Mouse (Mus musculus) ES-E14 (cell line): ENCODE results near the gene Fadd. TPM values are rescaled to one million over a fixed set of nuclear protein-coding genes. Genes with fewer than 3 reads are reported as not detected.

Source experiments
- DNase-seq: peaks from one replicate; pipeline ENCODE4 v3.0.0-alpha.2; 2013; ENCODE audit warnings: low read depth, low spot score
- H3K27ac ChIP-seq: 2 replicates; pipeline ENCODE4 v1.5.1; 2012; ENCODE audit warnings: low read depth, mild to moderate bottlenecking, low read length, moderate library complexity, mixed read lengths; ENCODE audit not compliant: poor library complexity, insufficient read depth, severe bottlenecking
- H3K36me3 ChIP-seq: 2 replicates; pipeline ENCODE4 v1.6.1; 2012; ENCODE audit warnings: mild to moderate bottlenecking, low read length, moderate library complexity, mixed read lengths; ENCODE audit not compliant: control insufficient read depth, poor library complexity, insufficient read depth, severe bottlenecking
- H3K4me1 ChIP-seq, 2 experiments: fragments of 150-350 bp in 1 of 2; sonication (generic) in 1 of 2; 2 replicates each; pipeline ENCODE4 v1.6.1; 2012; ENCODE audit warnings: low read length in 2 of 2, mild to moderate bottlenecking in 1 of 2, mixed read lengths in 1 of 2; ENCODE audit not compliant: control insufficient read depth in 2 of 2, insufficient read depth in 2 of 2, poor library complexity in 1 of 2
- H3K4me3 ChIP-seq, 2 experiments: fragments of 150-350 bp in 1 of 2; sonication (generic) in 1 of 2; 2 replicates each; pipeline ENCODE4 v1.5.1; 2012; ENCODE audit warnings: low read length in 2 of 2, low read depth in 1 of 2, mild to moderate bottlenecking in 1 of 2, mixed read lengths in 1 of 2; ENCODE audit not compliant: insufficient read depth in 1 of 2, poor library complexity in 1 of 2, severe bottlenecking in 1 of 2
- H3K9ac ChIP-seq: 2 replicates; pipeline ENCODE4 v1.6.1; 2012; ENCODE audit warnings: low read depth, mild to moderate bottlenecking, low read length, mixed read lengths; ENCODE audit not compliant: poor library complexity, insufficient read depth, severe bottlenecking
- H3K9me3 ChIP-seq: fragments of 150-350 bp; sonication (generic); 2 replicates; pipeline ENCODE4 v1.6.1; 2012; ENCODE audit warnings: low read depth, mild to moderate bottlenecking, low read length; ENCODE audit not compliant: control insufficient read depth, insufficient read depth
- CHD2 ChIP-seq: IDR thresholded peaks from 2 replicates; pipeline ENCODE4 v1.6.1; 2014; ENCODE audit warnings: mild to moderate bottlenecking, low read depth, low read length, inconsistent platforms
- HCFC1 ChIP-seq: IDR thresholded peaks from 2 replicates; pipeline ENCODE4 v1.6.1; 2012; ENCODE audit warnings: low read length, inconsistent platforms, borderline replicate concordance; ENCODE audit not compliant: insufficient read depth
- MAFK ChIP-seq: IDR thresholded peaks from 2 replicates; pipeline ENCODE4 v1.6.1; 2014; ENCODE audit warnings: mild to moderate bottlenecking, low read depth, low read length, inconsistent platforms; ENCODE audit not compliant: insufficient read depth
- ZC3H11A ChIP-seq: IDR thresholded peaks from 2 replicates; pipeline ENCODE4 v1.6.1; 2012; ENCODE audit warnings: low read depth, mild to moderate bottlenecking, inconsistent platforms, low read length, borderline replicate concordance
- ZNF384 ChIP-seq: IDR thresholded peaks from 2 replicates; pipeline ENCODE4 v1.6.1; 2012; ENCODE audit warnings: low read depth, low read length, inconsistent platforms
- in situ Hi-C, 2 experiments: fragments of 600-800 bp; cut with MboI; formaldehyde crosslinking; loops; one replicate each; pipeline ENCODE4 v1.15.1; 2025; ENCODE audit warnings: low sequenced_read_pairs in 2 of 2, inconsistent platforms in 1 of 2; ENCODE audit not compliant: unreplicated experiment in 2 of 2
- total RNA-seq: library from RNA; depleted of rRNA; stranded (reverse); fragments of 300-350 nt; gene quantifications from 2 replicates; pipeline ENCODE4 v1.2.3, GENCODE M21; 2012; rRNA removed

The Fadd gene
- total RNA-seq, 1 experiment, result 2.9 TPM

GRCm38 (mm10) chr7:144527723-144528221, 54.5 kb downstream of the Fadd start:
- no peak overlapping the region for H3K9ac ChIP-seq
- no peak overlapping the region for H3K4me3 ChIP-seq
- no peak for DNase-seq
- TF ChIP-seq ZNF384, result no peak
- TF ChIP-seq CHD2, result no peak
- TF ChIP-seq MAFK, result no peak
- no peak for TF ChIP-seq ZC3H11A
- TF ChIP-seq HCFC1, result no peak
- H3K4me1 ChIP-seq, result peaks cover 2 to 3% of the 10 kb centered on the region in 2 experiments; a peak in 1 of 4 replicates
- in situ Hi-C loops, result no loop called here
- no peak overlapping the region for H3K27ac ChIP-seq
- H3K36me3 ChIP-seq, result no peaks in the 10 kb centered on the region
- no peaks in the 10 kb centered on the region for H3K9me3 ChIP-seq

Other genes with a start within 250 kb of the Fadd start
- gene Cttn, start 111.5 kb downstream of the Fadd start, total RNA-seq, result 86.6 and 113 TPM in 2 replicates
- gene Ppfia1, start 28.7 kb downstream of the Fadd start, total RNA-seq, result 55.1 and 55.7 TPM in 2 replicates
- gene Ano1, start 169.5 kb upstream of the Fadd start, total RNA-seq, result 3.9 and 9.1 TPM in 2 replicates